Mouse (Mus musculus) liver, adult 2 months (tissue): ENCODE measurements around the gene Sclt1.

Source experiments
- CTCF ChIP-seq: fragments of 200-500 bp; IDR thresholded peaks from 2 replicates; pipeline ENCODE4 v1.5.1; 2011; ENCODE audit warnings: low read depth, low read length, control low read depth
- POLR2A ChIP-seq: fragments of 200-500 bp; IDR thresholded peaks from 2 replicates; pipeline ENCODE4 v1.6.1; 2011; ENCODE audit warnings: low read length, control low read depth; ENCODE audit not compliant: insufficient read depth; ENCODE audit errors: extremely low read depth

DNA sequence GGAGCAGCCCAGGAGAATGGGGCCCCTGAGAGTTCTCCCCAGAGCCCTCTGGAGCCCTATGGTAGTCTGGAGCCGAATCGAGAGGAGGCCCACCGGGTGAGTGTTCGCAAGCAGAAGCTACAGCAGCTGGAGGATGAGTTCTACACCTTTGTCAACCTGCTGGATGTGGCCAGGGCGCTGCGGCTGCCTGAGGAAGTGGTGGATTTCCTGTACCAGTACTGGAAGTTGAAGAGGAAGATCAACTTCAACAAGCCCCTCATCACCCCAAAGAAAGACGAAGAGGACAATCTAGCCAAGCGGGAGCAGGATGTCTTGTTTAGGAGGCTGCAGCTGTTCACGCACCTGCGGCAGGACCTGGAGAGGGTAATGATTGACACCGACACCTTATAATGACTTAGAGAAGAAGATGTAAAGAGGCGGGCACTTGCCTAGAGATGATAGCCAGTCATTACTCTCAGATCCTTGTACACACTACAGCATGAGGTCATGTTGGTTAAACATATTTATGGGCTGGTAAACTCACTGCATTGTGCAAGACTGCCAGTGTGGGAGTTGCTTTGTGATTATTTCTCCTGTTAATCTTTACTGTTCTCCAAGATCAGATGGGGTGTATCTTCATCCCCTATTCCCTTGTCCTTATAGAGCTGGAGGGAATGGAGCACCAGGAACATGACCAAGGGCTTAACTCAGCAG lies 137.5 kb downstream of the Sclt1 start:
- TF ChIP-seq POLR2A (no peak), CTCF (no peak)
